Mouse (Mus musculus): ENCODE data around the gene Prdx2. TPM values are rescaled to one million over a fixed set of nuclear protein-coding genes. Genes with fewer than 3 reads are reported as not detected.

The Prdx2 gene
- polyA plus RNA-seq, 2 experiments: 1,155 to 2,207 TPM

GRCm38 (mm10) chr8:84944478-84945160 lies 24.8 kb upstream of the Prdx2 start:
- H3K36me3 ChIP-seq (replicated peaks; ENCODE audit: control insufficient read depth, insufficient read depth, low read depth): no peaks in the 10 kb centered on the region
- H3K4me3 ChIP-seq (ENCODE audit: insufficient read depth in 1 of 2, low read depth in 2 of 2, low read length in 2 of 2): no peak overlapping the region
- H3K9me3 ChIP-seq (ENCODE audit: control insufficient read depth, low read length): no peaks in the 10 kb centered on the region
- H3K4me1 ChIP-seq (replicated peaks; ENCODE audit: control insufficient read depth in 2 of 2, insufficient read depth in 2 of 2, low read length in 1 of 2): peaks cover 2 to 8% of the 10 kb centered on the region in 2 experiments; a peak in 3 of 4 replicates
- ATAC-seq (ENCODE audit: insufficient read depth): peak; percentile 84
- peak overlapping the region; percentile 43 for H3K4me2 ChIP-seq (ENCODE audit: low read depth)
- H3K9ac ChIP-seq (replicated peaks): no peak overlapping the region
- peaks cover 64% of the 10 kb centered on the region for H3K27me3 ChIP-seq (ENCODE audit: control insufficient read depth, insufficient read depth, low read length)
- H3K27ac ChIP-seq: no peak overlapping the region
- no peak for TF ChIP-seq CTCF (IDR thresholded peaks at IDR 0.05; ENCODE audit: low read depth)
- no peak for TF ChIP-seq EP300 (IDR thresholded peaks at IDR 0.05; ENCODE audit: low read depth)
- DNase-seq (ENCODE audit: low read depth in 3 of 3, low spot score in 3 of 3): peak; percentile 61 to 75 (median 66)
- WGBS (ENCODE audit: insufficient replicate concordance): 5% methylated on average over 26 of the region's 26 CpGs

- no peak overlapping the region for H3K4me2 ChIP-seq (ENCODE audit: low read depth)
Measured at GRCm38 (mm10) chr8:84945235-84945632, 24.2 kb upstream of the Prdx2 start.

GRCm38 (mm10) chr8:84945633-84946527 lies 23.5 kb upstream of the Prdx2 start:
- H3K4me2 ChIP-seq (ENCODE audit: low read depth): peak overlapping the region; percentile 16
- DNase-seq (ENCODE audit: low read depth in 3 of 3, low spot score in 3 of 3): no peak
- ATAC-seq (ENCODE audit: insufficient read depth): no peak
- no peak overlapping the region for H3K27ac ChIP-seq
- peak overlapping the region in 1 of 2 experiments; percentile 1; a peak in 2 of 4 replicates for H3K4me3 ChIP-seq (ENCODE audit: insufficient read depth in 1 of 2, low read depth in 2 of 2, low read length in 2 of 2)
- TF ChIP-seq CTCF (IDR thresholded peaks at IDR 0.05; ENCODE audit: low read depth) (no peak), EP300 (IDR thresholded peaks at IDR 0.05; ENCODE audit: low read depth) (no peak)
- H3K9me3 ChIP-seq (ENCODE audit: control insufficient read depth, low read length): no peaks in the 10 kb centered on the region
- WGBS (ENCODE audit: insufficient replicate concordance): 2% methylated on average over 59 of the region's 67 CpGs
- peaks cover 2 to 8% of the 10 kb centered on the region in 2 experiments; a peak in 3 of 4 replicates for H3K4me1 ChIP-seq (replicated peaks; ENCODE audit: control insufficient read depth in 2 of 2, insufficient read depth in 2 of 2, low read length in 1 of 2)
- no peak overlapping the region for H3K9ac ChIP-seq (replicated peaks)
- peaks cover 69% of the 10 kb centered on the region for H3K27me3 ChIP-seq (ENCODE audit: control insufficient read depth, insufficient read depth, low read length)
- H3K36me3 ChIP-seq (replicated peaks; ENCODE audit: control insufficient read depth, insufficient read depth, low read depth): no peaks in the 10 kb centered on the region

More at GRCm38 (mm10) chr8:84945235-84945632, 24.2 kb upstream of the Prdx2 start:
- 10% methylated on average over 11 of the region's 11 CpGs for WGBS (ENCODE audit: insufficient replicate concordance)
- DNase-seq (ENCODE audit: low read depth in 3 of 3, low spot score in 3 of 3) (no peak), ATAC-seq (ENCODE audit: insufficient read depth) (no peak)
- Histone ChIP-seq H3K36me3 (replicated peaks; ENCODE audit: control insufficient read depth, insufficient read depth, low read depth) (no peaks in the 10 kb centered on the region), H3K9ac (replicated peaks) (no peak overlapping the region), H3K4me3 (ENCODE audit: insufficient read depth in 1 of 2, low read depth in 2 of 2, low read length in 2 of 2) (no peak overlapping the region), H3K4me1 (replicated peaks; ENCODE audit: control insufficient read depth in 2 of 2, insufficient read depth in 2 of 2, low read length in 1 of 2) (peaks cover 2 to 8% of the 10 kb centered on the region in 2 experiments; a peak in 3 of 4 replicates), H3K27ac (no peak overlapping the region), H3K9me3 (ENCODE audit: control insufficient read depth, low read length) (no peaks in the 10 kb centered on the region), H3K27me3 (ENCODE audit: control insufficient read depth, insufficient read depth, low read length) (peaks cover 66% of the 10 kb centered on the region)
- TF ChIP-seq EP300 (IDR thresholded peaks at IDR 0.05; ENCODE audit: low read depth): no peak
- no peak for TF ChIP-seq CTCF (IDR thresholded peaks at IDR 0.05; ENCODE audit: low read depth)

- DNase-seq (ENCODE audit: low read depth in 3 of 3, low spot score in 3 of 3): no peak
- Histone ChIP-seq H3K9ac (replicated peaks) (no peak within 1 kb of the TSS), H3K4me3 (ENCODE audit: insufficient read depth in 1 of 2, low read depth in 2 of 2, low read length in 2 of 2) (peak within 1 kb of the TSS in 1 of 2 experiments; percentile 1; a peak in 2 of 4 replicates), H3K4me1 (replicated peaks; ENCODE audit: control insufficient read depth in 2 of 2, insufficient read depth in 2 of 2, low read length in 1 of 2) (peaks cover 2 to 8% of the 10 kb centered on the region in 2 experiments; a peak in 3 of 4 replicates), H3K27ac (no peak within 1 kb of the TSS), H3K9me3 (ENCODE audit: control insufficient read depth, low read length) (no peaks in the 10 kb centered on the region), H3K27me3 (ENCODE audit: control insufficient read depth, insufficient read depth, low read length) (peaks cover 66% of the 10 kb centered on the region), H3K36me3 (replicated peaks; ENCODE audit: control insufficient read depth, insufficient read depth, low read depth) (no peaks in the 10 kb centered on the region), H3K4me2 (ENCODE audit: low read depth) (peak within 1 kb of the TSS; percentile 16)
- ATAC-seq (ENCODE audit: insufficient read depth): no peak
- WGBS (ENCODE audit: insufficient replicate concordance): 10% methylated on average over 17 of the region's 17 CpGs
- TF ChIP-seq EP300 (IDR thresholded peaks at IDR 0.05; ENCODE audit: low read depth): no peak
- peak; percentile 59 for TF ChIP-seq CTCF (IDR thresholded peaks at IDR 0.05; ENCODE audit: low read depth)
Measured at GRCm38 (mm10) chr8:84946528-84947240, 22.7 kb upstream of the Prdx2 start, which contains the start of gene Rtbdn. Gene Rtbdn, plus strand, starts transcription at chr8:84946991.
